Mouse (Mus musculus) v-Abl transformed pro-B cells (cell line): Measurements from ENCODE around the gene Gm21119.
"Not testable (repeated sequence)": the region's sequence is repeated elsewhere in the genome, so short reads cannot be mapped to it uniquely, and the experiment has no call there.

Source experiments
- in situ Hi-C, 2 experiments: fragments of 400-800 bp; cut with MboI; formaldehyde crosslinking; loops; one replicate each; pipeline ENCODE4 v1.15.1; 2025; ENCODE audit not compliant: unreplicated experiment in 2 of 2

Gene Gm21119

GRCm38 (mm10) chr8:20614619-20615018, at the start of gene Gm21119:
Gm21119 (plus strand) TSS chr8:20614919.
- in situ Hi-C loops = not testable (repeated sequence)

- in situ Hi-C loops = not testable (repeated sequence)
Measured at GRCm38 (mm10) chr8:20566753-20567152, 48.0 kb upstream of the Gm21119 start.

GRCm38 (mm10) chr8:20581081-20581480, 33.6 kb upstream of the Gm21119 start:
- in situ Hi-C loops = not testable (repeated sequence)

- in situ Hi-C loops = not testable (repeated sequence)
Measured at GRCm38 (mm10) chr8:20582772-20583171, 31.9 kb upstream of the Gm21119 start.

- in situ Hi-C loops = not testable (repeated sequence)
Measured at GRCm38 (mm10) chr8:20588268-20589177, 26.2 kb upstream of the Gm21119 start.

GRCm38 (mm10) chr8:20589178-20589539, 25.6 kb upstream of the Gm21119 start:
- in situ Hi-C loops = not testable (repeated sequence)

- in situ Hi-C loops = not testable (repeated sequence)
Measured at GRCm38 (mm10) chr8:20590117-20590997, 24.4 kb upstream of the Gm21119 start.

- in situ Hi-C loops = not testable (repeated sequence)
Measured at GRCm38 (mm10) chr8:20591002-20591401, 23.7 kb upstream of the Gm21119 start.

- in situ Hi-C loops = not testable (repeated sequence)
Measured at GRCm38 (mm10) chr8:20592732-20593272, 21.9 kb upstream of the Gm21119 start.

- in situ Hi-C loops = not testable (repeated sequence)
Measured at GRCm38 (mm10) chr8:20593841-20594240, 20.9 kb upstream of the Gm21119 start.

GRCm38 (mm10) chr8:20596081-20596841, 18.5 kb upstream of the Gm21119 start:
- in situ Hi-C loops = not testable (repeated sequence)

- in situ Hi-C loops = not testable (repeated sequence)
Measured at GRCm38 (mm10) chr8:20596842-20597708, 17.6 kb upstream of the Gm21119 start.

GRCm38 (mm10) chr8:20598300-20599170, 16.2 kb upstream of the Gm21119 start:
- in situ Hi-C loops = not testable (repeated sequence)

GRCm38 (mm10) chr8:20599350-20599749, 15.4 kb upstream of the Gm21119 start:
- in situ Hi-C loops = not testable (repeated sequence)

GRCm38 (mm10) chr8:20610856-20611255, 3.9 kb upstream of the Gm21119 start:
- in situ Hi-C loops = not testable (repeated sequence)

GRCm38 (mm10) chr8:20612721-20613120, 2.0 kb upstream of the Gm21119 start:
- in situ Hi-C loops = not testable (repeated sequence)

- in situ Hi-C loops = not testable (repeated sequence)
Measured at GRCm38 (mm10) chr8:20630766-20631165, 16.0 kb downstream of the Gm21119 start.

- in situ Hi-C loops = not testable (repeated sequence)
Measured at GRCm38 (mm10) chr8:20637931-20638330, 23.2 kb downstream of the Gm21119 start.
